Mouse (Mus musculus) right cerebral cortex, adult 18-20 months (tissue): ENCODE measurements around the gene Hlx.

Experiments
- DNase-seq: peaks from one replicate; pipeline ENCODE4 v3.0.0; 2022; ENCODE audit warnings: mixed read lengths

The Hlx gene

DNA sequence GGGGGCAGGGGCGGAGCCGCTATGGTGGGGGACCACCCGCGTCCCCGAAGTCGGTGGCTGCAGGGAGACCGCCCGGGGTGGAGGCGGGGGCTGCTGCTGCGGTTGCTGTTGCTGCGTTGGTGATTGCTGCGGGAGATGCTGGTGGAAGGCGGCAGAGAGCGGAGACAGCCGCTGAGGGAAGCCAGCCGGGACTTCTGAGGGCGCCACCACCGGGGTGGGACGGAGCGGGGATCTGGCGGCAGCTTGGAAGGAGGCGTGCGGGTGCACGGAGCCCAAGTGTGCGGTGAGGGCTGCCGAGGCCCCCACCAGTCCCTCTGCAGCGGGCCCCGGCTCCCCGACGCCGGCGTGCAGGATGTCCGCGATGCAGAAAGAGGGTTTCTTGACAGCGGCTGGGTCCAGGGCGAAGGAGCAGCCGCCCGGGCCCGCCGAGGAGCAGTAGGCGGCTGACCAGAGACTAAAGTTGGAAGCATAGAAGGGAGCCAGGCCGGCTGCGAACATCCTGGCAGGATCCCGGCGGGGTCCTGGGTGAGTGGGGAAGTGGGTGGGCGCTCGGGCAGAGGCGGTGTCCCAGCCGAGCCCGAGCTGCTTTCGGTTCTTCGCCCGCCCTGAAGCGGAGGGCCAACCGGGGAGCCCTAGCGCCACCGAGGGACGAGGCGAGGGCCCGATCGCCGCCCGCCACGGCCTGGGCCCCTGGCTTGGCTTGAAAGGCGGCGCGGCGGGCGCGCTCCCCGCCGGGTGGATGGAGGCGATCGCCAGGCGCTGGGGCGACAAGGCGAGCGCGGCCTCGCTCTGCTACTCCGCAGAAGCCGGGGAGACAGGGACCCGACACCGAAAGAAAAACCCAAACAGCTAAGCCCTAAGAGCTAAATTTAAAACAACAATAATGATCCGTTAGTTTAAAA is 524 bp downstream of the Hlx start:
- no peak for DNase-seq

DNA sequence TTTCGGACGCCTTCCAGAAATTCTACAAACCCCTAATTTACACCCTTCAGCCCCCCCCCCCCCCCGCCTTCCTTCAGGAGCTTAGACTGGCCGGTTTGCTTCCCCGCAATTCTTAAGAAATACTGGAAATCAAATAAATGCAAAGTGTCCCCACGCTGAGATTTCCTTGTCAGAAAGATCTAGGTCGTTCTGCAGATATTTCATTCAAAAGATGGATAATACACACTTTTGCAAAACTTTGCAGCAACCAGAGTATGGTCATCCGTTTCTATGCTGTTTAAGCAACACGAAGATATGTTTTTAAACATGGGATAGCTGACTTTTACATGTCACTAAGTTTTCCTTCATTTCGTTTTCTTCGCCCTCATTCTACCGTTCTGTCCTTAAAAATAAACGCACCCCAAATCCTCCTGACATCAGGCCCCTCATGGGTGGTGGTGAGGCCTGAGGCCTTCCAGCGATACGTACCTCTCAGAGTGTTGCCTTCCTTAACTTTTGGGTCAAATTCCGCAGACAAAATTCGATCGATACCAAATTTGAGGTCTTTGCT is 1.3 kb downstream of the Hlx start:
- no peak for DNase-seq

DNA sequence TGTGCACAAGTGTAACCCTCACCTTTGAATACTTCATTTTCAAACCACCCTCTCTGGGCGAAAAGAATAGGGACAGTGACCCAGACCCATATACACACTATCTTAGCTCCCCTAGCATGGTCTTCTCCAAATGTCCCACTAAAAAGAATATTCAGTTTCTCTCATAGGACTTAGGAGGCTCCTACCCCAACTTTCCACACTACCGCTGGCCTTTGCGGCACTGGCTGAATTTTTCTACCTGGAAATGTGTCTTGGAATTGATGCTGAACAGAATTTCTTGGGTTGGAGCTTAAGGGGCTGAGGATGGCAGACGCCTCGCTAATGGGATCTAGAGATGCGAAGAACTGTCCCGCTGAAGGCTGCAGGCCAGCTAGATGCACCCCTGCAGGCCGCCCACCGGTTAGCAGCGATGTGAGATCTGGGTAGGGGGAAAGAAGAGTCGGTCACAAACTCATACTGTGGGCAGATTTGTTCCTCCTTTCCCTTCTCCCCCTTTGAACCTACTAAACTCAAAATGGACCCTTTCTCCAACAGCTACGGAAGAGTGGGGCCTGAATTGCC is 1.9 kb downstream of the Hlx start:
- no peak for DNase-seq

DNA sequence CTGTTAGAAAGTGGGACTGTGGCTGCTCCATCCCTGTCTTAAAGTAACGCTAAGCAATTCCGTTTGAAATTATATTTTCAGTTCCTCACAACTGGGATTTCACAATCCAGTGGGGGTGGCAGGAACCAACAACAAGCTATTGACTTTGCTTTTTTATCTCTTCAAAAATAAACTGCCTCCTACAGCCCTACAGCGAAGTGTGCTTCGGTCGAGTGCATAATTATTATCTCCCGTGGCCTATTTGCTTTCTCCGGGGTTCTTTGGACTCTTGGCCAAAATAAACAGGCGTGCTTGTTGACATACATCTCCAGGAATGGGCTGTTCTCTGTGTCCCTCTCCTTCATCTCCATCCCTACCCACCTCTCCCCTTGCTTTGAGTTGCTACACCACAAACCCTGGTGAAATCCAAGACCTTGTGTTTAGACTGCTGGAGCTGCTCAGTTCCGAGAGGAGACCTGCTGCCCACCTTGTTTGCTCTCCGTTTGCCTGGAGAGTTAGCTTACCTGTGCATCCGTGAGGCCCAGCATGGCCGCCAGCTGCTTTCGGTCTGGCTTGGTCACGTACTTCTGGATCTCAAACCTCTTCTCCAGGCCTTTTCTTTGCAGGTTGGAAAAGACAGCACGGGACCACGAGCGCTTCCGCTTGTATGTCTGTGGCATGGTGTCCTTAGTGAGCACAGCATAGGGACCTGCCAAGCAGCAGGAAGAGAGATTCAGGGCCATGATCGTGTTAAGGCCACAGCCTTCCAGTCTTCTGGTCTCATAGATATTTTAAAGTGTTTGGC is 2.9 kb downstream of the Hlx start:
- no peak for DNase-seq

DNA sequence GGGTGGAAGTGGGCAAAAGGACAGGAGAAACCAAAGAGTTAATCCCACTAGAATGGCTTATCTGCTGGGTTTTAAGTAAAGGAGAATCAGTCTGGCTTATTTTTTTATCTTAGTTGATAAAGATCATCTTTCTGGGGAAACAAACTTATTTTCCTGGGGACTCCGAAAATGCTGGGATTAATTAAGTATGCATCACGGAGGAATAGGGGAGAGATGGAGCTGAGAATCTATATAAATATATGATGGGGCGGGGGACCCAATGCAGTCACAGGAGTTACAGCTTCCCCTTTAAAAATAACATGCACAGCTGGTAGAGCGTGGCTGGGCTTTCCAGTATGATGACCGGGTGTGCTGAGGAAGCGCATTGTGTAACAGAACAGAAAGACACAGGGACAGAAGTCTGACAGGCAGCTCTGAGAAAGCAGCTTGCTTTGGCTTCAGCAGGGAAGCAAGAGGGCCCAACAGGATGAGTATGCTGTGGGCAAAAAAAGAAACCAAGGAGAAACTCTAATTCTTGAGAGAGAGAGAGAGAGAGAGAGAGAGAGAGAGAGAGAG is 3.8 kb downstream of the Hlx start:
- no peak for DNase-seq

DNA sequence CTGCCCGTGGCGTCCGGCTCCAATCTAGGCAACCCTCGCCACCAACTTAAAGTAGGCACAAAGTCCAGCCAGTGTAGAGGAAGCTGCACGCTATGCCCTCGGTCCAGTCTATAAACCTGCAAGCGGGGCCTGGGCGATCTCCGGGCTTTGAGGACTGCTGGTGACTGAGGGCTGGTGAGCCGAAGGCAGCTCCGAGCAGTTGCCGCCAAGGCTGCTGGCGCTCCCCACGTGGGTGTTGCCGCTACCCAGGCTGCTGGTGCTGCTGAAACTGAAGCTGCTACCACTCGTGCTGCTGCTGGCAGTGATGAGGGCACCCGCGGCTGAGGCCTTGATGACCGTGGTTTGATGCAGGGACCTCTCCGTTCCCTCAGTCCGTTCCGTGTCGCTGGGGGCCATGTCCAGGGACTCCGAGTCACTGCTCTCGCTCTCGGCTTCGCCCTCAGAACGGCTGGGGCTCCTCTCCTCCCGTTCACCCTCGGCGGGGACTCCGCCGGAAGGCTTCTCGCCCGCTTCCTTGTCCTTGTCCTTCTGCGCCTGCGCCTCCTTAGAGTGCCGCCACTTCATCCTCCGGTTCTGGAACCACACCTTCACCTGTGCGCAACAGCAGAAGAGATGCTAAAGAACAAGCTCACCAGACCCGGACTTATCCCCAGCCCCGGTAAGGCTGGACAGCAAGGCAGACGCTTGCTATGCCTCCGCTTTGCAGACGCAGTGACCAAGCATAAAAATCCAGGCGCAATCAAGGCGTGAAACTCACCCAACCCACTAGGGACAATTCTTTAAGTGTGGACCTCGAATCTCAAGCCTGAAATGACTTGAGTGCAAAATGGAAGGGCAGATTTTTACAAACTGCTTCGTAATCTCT is 4.8 kb downstream of the Hlx start:
- no peak for DNase-seq

DNA sequence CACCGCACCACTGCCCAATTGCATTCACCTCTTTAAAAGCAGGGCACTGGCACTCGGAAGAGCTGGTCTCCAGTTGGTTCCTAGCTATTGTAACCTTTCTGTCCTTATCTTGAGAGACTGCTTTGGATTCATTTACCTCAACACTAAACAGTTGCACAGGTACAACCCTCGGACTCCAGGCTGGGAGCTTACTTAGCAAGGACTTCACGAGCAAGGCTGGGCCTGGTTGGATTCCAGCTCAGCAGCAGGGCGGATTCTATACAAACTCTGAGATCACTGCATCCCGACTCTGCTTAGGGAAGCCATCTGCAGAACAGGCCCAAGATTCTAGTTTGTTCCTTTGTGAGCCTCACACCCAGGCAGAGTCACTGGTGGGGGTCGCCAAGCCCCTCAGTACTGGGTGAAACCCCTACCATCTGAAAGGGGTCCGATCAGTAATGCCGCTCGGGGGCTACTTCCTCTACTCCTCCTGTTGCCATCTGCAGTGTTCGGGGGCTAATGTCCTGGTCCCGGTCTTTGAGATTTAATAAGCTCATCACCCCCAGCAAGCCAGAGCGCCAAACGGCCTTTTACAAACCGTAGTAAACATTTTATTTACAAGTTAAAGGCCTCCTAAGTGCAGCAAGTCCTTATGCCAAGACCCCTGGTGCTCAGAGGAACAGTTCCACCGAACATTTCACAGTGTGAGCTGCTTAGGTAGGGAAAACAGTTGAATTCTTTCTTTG is 5.7 kb downstream of the Hlx start:
- no peak for DNase-seq

DNA sequence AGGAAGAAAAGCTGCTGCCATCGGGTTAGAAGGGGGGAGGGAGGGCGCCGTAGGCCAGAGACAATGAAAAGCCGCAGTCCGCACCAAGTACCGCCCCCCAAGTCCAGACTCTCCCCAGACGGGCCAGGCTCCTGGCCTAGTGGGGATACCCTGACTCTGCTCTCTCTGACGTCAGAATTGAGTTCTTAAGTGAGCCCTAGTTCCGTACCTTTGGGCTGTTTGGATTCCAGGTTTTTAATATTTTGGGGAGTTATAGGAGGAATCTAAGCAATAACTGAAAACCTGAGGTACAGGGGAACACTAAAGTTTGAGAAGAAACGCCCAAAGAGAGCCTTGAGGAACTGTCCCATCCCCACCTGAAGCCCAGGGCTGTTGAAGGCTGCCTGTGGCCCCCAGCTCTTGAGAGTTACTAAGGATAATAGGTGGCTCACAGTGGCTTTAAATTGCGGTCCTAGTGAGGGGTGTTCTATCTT is 7.1 kb downstream of the Hlx start:
- no peak for DNase-seq

DNA sequence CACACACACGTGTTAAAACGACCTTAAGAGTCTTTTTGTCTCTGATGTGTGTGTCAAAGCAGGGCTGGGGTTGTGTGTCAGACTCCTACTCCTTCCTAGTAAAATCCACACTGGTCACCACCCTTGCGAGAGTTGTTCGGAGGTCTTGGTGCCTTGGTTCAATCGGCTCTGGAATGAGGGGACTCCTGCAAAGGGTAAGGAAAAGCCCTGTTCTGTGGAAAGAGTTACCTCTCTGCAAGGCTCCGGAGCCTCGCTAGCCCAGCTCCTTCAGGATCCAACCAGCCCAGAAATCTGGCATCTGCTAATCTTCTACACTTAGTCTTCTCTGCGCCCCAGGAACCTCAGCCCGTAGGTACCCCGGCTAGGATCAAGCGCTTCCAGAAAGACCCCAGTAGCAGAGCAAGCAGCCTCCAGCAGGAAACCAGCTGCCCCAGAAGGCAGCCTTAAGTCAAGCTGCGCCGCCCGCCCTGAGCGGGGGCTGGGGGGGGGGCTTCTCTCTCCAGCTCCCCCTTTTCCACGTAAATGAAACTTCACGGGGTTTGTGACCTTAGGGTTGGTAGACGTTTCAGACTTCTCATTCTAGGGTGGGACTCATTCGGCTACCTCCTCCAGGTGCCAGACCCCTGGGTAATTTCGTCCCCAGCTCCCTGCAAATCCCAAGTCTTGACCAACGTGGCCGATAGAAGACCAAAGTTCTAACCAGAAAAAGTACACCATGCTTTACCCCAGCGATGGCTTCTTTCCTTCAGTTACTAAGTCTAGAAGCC is 7.7 kb downstream of the Hlx start:
- no peak for DNase-seq

DNA sequence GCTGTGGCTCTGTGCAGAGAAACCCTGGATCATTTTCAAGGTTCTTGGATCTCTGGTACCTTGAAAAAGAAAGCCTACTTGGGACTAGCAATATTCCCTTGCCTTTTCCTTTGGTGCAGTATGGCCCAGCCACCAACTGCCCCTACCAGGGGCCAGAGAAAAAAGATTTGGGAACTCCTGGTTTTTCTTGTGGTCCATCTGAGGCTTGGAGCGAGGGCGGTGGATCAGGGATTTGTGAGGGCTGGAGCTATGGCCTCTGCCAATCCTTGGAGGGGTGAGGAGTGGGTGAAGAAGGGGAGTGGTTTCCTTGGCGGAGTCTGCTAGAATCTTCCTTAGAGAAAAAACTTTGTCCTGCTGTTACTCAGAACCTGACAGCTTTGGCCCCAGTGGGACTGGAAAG is 8.5 kb downstream of the Hlx start:
- DNase-seq: no peak

DNA sequence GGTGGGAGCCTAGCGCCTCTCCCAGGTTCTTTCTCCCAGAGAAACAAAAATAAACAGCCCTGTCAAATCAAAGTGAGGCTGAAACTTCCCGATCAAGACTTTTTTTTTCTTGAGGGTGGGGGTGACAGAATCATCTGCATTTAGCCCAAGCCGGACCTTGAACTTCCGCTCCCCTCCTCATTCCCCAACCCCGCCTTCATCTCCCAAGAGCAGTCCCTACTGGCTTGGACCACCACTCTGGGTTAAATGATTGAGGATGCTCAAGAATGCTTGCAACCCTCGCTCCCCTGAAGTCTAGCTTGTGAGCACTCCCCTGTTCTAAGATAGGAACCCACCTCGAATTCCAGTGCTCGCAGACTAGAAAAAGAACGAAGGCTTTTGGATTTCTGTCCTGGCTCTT is 11.3 kb downstream of the Hlx start:
- no peak for DNase-seq

DNA sequence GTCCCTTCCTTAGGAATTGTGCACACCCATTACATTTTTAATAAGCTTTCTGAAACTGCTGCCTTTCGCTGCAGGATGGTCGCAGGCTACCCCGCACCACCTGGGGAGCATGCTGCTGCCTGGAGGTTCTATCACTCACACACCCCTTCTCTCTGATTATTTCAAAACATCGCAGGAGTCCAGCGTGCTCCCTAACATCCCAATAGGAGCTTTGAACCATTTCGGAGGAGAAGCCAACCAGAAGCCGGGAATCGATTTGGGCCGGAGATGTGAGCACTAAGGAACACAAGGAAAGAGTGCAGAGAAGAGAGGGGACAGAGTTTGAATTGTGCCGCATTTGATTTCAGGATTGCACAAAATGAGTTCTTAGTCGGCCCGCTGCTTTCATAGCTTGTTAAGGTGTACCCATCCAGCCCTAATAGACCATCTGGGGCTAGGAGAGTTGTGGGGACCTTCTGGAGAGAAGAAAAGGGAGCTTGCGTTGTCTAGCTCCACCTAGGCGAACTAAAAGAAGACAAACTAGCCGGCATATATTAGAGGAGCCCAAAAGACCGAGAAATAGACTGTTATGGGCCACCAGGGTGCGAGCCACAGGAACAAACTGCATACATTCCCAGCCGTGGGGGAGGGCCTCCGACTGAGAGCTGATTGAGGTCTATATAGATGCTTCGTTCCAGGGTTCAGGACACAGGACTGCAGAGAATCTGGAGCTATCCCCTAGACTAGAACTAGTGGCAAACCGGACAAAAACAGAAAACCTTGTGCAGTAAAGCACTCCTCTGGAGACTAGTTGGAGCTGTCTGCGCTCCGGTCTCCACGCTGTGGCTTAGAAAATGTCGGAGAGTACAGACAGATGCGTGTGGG is 12.0 kb downstream of the Hlx start:
- no peak for DNase-seq

DNA sequence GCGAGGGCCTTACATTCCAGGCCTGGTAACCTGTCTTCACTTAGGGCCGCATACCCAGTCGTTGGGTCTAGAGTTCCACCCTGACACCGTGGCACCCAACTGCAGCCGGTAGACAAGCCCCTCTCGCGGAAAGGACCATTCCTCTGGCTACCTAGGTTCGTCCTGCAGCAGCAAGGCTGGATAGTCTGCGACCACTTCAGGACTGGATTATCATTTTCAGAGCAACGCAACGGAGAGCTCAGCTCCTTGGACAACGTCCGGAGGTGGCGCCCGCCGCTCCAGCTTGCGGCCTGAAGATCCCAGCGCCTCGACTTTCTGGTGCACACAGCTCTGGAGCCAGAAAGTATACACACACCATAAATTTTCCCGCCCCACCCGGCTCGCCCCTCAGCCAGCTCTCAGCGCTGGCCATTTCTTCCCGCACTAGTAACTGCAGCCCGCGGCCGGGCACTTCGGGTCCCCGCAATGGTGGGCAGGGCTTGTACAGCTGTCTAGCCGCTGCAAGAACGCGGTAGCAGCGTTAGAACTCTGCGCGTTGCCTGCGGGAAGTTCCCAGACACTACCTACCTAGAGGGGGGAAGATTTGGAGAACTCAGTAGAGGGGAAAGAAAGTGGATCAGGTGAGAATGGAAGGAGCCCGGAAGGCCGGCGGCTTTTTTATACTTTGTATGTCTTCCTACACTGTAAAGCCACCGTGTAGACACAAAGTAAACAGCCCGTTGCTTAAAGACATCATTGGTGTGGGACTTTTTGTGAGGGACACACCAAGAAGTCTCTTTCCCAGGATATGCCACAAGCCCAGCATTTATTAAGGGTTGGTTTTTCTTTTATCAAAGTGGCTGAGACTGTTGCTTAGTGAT is 13.9 kb downstream of the Hlx start:
- DNase-seq: no peak

DNA sequence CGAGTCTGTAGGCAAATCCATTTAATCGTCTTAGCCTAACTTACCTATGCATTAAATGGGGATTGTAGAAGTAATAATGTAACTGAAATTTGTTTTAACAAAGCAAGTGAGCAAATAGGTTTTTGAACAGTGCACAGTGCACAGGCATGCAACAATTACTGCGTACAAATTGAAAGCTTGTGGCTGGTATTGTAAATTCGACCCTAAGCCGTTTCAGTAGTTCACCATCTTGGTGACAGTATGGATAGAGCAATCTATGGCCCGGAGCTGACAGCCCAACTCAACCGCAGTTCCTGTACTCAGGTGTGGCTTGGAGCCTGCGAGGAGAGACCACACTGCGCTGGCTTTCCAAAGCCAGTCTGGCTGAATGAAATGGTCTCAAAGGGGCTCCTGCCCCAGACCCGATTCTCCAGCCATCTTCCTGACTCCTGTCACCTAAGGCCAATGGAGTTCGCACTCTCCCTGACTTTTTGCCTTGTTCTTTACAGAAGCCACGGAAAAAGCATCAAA is 14.7 kb downstream of the Hlx start:
- no peak for DNase-seq

DNA sequence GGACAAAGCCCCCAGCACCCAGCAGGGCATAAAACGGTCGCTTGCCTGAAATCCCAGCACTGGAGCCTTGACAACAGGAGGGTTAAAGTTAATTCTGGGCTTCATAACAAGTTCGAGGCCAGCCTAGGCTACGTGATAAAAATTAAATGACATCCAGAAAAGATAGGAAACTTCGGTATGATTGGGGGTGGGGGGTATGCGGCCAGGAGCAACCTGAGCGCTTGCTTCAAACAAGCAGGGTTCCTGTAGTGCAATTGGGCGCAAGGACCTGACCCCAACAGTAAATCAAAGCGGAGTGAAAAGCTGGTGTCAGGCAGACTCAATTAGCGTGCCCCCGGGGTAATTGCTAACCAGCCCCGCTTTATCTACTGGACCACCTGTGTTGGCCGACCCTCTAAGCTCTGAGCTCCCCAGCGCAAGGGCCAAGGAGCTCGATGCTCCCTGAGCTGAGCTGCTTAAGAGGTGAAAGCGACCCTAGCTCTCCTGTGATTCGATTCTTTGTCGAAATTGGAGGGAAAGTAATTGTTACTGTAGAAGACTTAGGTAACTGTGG is 15.3 kb downstream of the Hlx start:
- no peak for DNase-seq

DNA sequence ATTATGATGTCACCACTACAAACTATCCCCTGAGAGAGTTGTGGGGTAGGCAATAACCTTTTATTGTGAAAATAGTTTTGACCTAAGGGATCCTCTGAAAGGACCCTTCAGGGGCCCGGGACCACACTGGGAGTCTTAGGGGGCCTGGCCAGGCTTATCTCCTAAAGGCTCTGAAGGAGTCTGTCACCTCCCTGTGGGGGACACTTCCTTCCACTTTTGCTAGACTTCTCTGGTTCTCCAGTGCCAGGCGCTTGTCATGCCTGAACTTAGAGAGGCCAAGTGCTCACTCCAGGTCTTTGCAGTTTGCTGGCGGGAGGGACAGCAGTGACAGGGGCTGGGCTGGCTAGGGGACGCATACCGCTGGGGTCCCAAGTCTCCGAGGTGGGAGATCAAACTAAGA is 16.3 kb downstream of the Hlx start:
- no peak for DNase-seq

DNA sequence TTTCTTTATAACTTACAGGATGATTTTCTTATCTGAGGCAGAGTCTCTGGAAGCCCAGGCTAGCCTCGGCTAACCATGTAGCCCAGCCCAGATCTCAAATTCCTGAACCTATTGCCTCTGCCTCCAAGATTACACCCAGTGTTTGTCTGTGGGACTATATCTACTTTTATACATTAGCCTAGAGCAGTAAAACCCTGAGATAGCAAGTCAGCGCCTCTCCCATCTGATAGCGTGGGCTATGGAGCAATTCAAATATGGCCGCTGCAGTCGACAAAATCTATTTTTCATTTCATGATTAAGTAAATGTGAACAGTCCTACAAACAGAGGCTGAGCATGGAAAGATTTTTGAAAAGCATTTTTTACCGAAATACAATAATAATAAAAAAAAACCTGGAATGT is 16.7 kb downstream of the Hlx start:
- DNase-seq: no peak

DNA sequence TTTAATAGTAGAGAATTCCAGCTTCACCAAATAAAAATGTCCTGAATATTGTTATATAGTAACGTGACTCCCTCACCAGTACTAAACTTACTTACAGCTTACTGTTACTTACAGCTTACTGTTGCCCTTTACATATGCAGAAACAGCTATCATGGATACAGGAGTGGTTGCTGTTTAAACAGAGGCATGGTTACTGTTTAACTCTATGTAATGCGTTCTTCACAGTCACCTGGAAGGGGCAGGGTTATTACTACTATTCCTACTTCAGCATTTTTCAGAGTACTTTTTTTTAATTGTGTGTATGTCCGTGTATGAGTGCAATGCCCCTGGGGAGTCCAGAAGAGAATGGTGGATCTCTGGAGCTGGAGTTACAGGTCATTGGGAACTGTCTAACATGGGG is 17.9 kb downstream of the Hlx start:
- no peak for DNase-seq
